Mouse (Mus musculus) thymus, adult 2 months (tissue): ENCODE results near the gene AI481877.

Source experiments
- CTCF ChIP-seq: fragments of 200-500 bp; IDR thresholded peaks from 2 replicates; pipeline ENCODE4 v1.5.1; 2012; ENCODE audit warnings: mild to moderate bottlenecking, control low read depth, low read length, moderate library complexity, borderline replicate concordance; ENCODE audit not compliant: control insufficient read depth, poor library complexity, insufficient read depth; ENCODE audit errors: extremely low read depth
- POLR2A ChIP-seq: fragments of 200-500 bp; IDR thresholded peaks from 2 replicates; pipeline ENCODE4 v1.6.1; 2012; ENCODE audit warnings: mild to moderate bottlenecking, low read length, control low read depth, moderate library complexity; ENCODE audit not compliant: control insufficient read depth, poor library complexity, insufficient read depth; ENCODE audit errors: extremely low read depth

- TF ChIP-seq POLR2A: no peak
- no peak for TF ChIP-seq CTCF
Observed at GRCm38 (mm10) chr4:59006211-59006610, 132.6 kb downstream of the AI481877 start.
